Mouse (Mus musculus): ENCODE results near the gene Coq10a.

Gene Coq10a

GRCm38 (mm10) chr10:128368402-128369217 lies at the start of gene Coq10a:
Gene Coq10a (minus strand): TSS chr10:128368997.
- peak; percentile 90 to 93 for DNase-seq (ENCODE audit: low spot score in 2 of 2)

- DNase-seq (ENCODE audit: low spot score in 2 of 2): no peak
Measured at GRCm38 (mm10) chr10:128414848-128415247, 46.1 kb upstream of the Coq10a start.

GRCm38 (mm10) chr10:128413076-128413475 lies 44.3 kb upstream of the Coq10a start:
- no peak for DNase-seq (ENCODE audit: low spot score in 2 of 2)

GRCm38 (mm10) chr10:128412558-128412957 lies 43.8 kb upstream of the Coq10a start:
- DNase-seq (ENCODE audit: low spot score in 2 of 2): no peak

- no peak for DNase-seq (ENCODE audit: low spot score in 2 of 2)
Measured at GRCm38 (mm10) chr10:128412055-128412381, 43.2 kb upstream of the Coq10a start.

- peak; percentile 93 to 95 for DNase-seq (ENCODE audit: low spot score in 2 of 2)
Measured at GRCm38 (mm10) chr10:128411211-128412054, 42.6 kb upstream of the Coq10a start, which contains the start of the genes Nabp2 and Rnf41. Gene Nabp2 (minus strand): TSS chr10:128411492. Gene Rnf41 (plus strand): TSS chr10:128411657.

- no peak for DNase-seq (ENCODE audit: low spot score in 2 of 2)
Measured at GRCm38 (mm10) chr10:128410560-128410845, 41.7 kb upstream of the Coq10a start.

- DNase-seq (ENCODE audit: low spot score in 2 of 2): peak; percentile 96 to 98
Measured at GRCm38 (mm10) chr10:128409692-128410559, 41.1 kb upstream of the Coq10a start.

GRCm38 (mm10) chr10:128408591-128409535 lies 40.1 kb upstream of the Coq10a start:
- DNase-seq (ENCODE audit: low spot score in 2 of 2): peak; percentile 3 to 9

GRCm38 (mm10) chr10:128403931-128404330 lies 35.1 kb upstream of the Coq10a start:
- DNase-seq (ENCODE audit: low spot score in 2 of 2): no peak

- no peak for DNase-seq (ENCODE audit: low spot score in 2 of 2)
Measured at GRCm38 (mm10) chr10:128401638-128402037, 32.8 kb upstream of the Coq10a start.

GRCm38 (mm10) chr10:128401056-128401455 lies 32.3 kb upstream of the Coq10a start, which contains the start of gene Slc39a5:
Gene Slc39a5 (minus strand): TSS chr10:128401229.
- DNase-seq (ENCODE audit: low spot score in 2 of 2): no peak

GRCm38 (mm10) chr10:128400338-128400737 lies 31.5 kb upstream of the Coq10a start:
- DNase-seq (ENCODE audit: low spot score in 2 of 2): no peak

GRCm38 (mm10) chr10:128397466-128397865 lies 28.7 kb upstream of the Coq10a start:
- no peak for DNase-seq (ENCODE audit: low spot score in 2 of 2)

GRCm38 (mm10) chr10:128396716-128397264 lies 28.0 kb upstream of the Coq10a start:
- DNase-seq (ENCODE audit: low spot score in 2 of 2): no peak

- no peak for DNase-seq (ENCODE audit: low spot score in 2 of 2)
Measured at GRCm38 (mm10) chr10:128396017-128396673, 27.3 kb upstream of the Coq10a start.

- DNase-seq (ENCODE audit: low spot score in 2 of 2): no peak
Measured at GRCm38 (mm10) chr10:128391850-128392249, 23.1 kb upstream of the Coq10a start.

- no peak for DNase-seq (ENCODE audit: low spot score in 2 of 2)
Measured at GRCm38 (mm10) chr10:128390366-128390765, 21.6 kb upstream of the Coq10a start.

GRCm38 (mm10) chr10:128389570-128389969 lies 20.8 kb upstream of the Coq10a start:
- no peak for DNase-seq (ENCODE audit: low spot score in 2 of 2)

- DNase-seq (ENCODE audit: low spot score in 2 of 2): peak in 1 of 2 experiments; percentile 19
Measured at GRCm38 (mm10) chr10:128388941-128389340, 20.1 kb upstream of the Coq10a start.
